11 mouse cellular contexts compared by ENCODE assay signal in the genomic region with DNA sequence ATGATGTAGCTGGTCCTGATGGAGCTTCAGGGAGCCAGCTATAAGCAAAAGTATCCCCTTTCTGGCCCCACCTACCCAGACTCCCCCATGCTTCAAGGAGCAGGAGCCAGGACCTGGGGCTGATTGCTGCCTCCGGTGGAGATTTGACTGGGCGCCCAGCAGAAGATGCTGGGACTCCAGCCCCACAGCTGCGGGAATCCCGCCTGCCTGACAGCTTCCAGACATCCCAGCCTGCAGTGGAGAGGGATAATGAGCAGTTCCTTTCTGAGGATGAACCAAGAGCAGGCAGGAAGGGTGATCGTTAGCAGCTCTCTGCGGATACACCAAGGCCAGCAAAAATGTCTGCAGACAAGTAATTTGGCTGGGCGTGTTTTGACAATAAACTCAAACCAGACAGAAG.
A peak's percentile ranks its signal among the peaks of the same experiment; 100 is the strongest.
DNase-seq lines count a peak whose midpoint lies in the region; ATAC-seq lines count a peak whose summit lies in the region.
"Had no signal": no experiment of that assay in that cellular context is flagged by ENCODE, and none has a peak within 500 bp of the region (broad histone marks: within the 10 kb centered on the region; RNA-seq: fewer than 3 reads in every experiment).

No protein-coding gene starts in this region.

- no peak overlapping the region for H3K4me3 ChIP-seq in heart, embryonic 12.5 days
- H3K4me3 ChIP-seq: hindbrain, embryonic 13.5 days had no signal

- 13% methylated on average over 7 of the region's 7 CpGs for WGBS in heart, embryonic 12.5 days

- 0 out of 2 replicates have a peak, but pooled peaks cover 2% of the 10 kb centered on the region for H3K4me1 ChIP-seq in heart, embryonic 12.5 days (replicated peaks)

- intact Hi-C loops in gastrocnemius, postnatal 14 days (cut with DNase I; ENCODE audit: low total_unique reads): no loop called here
- intact Hi-C loops in left cerebral cortex, postnatal 14 days (cut with DNase I): no loop called here

- H3K9me3 ChIP-seq in heart, embryonic 12.5 days (replicated peaks): no peaks in the 10 kb centered on the region
- H3K9me3 ChIP-seq: hindbrain, embryonic 13.5 days had no signal

- H3K4me2 ChIP-seq in heart, embryonic 12.5 days: no peak overlapping the region
- H3K4me2 ChIP-seq: hindbrain, embryonic 13.5 days had no signal

- peak; percentile 37 for DNase-seq in gastrocnemius, postnatal 10 days
- DNase-seq in gastrocnemius, adult 18-20 months (ENCODE audit: low spot score): no peak
- peak; percentile 18 for DNase-seq in right cerebral cortex, postnatal 4 days
- DNase-seq in right cerebral cortex, adult 18-20 months: no peak
- DNase-seq in gastrocnemius, postnatal 14 days: peak; percentile 49
- peak; percentile 57 for DNase-seq in yolk sac, embryonic 10.5 days (ENCODE audit: low spot score)
- DNase-seq in left cerebral cortex, postnatal 14 days (ENCODE audit: low spot score in 2 of 2): no peak
- DNase-seq: cerebellum, postnatal 36 days; kidney, postnatal 14 days had no signal

- no peaks in the 10 kb centered on the region for H3K36me3 ChIP-seq in heart, embryonic 12.5 days
- H3K36me3 ChIP-seq: hindbrain, embryonic 13.5 days had no signal

- no peak overlapping the region for H3K9ac ChIP-seq in heart, embryonic 12.5 days
- H3K9ac ChIP-seq: hindbrain, embryonic 13.5 days had no signal

- H3K27me3 ChIP-seq in heart, embryonic 12.5 days (replicated peaks): peaks cover 7% of the 10 kb centered on the region; the same call in 1 of the 2 replicates

- H3K27ac ChIP-seq in heart, embryonic 12.5 days (ENCODE audit: poor library complexity, severe bottlenecking): no peak overlapping the region
- H3K27ac ChIP-seq: hindbrain, embryonic 13.5 days had no signal

- ATAC-seq in heart, embryonic 12.5 days (ENCODE audit: insufficient number of reproducible peaks, low FRiP score): no peak

Comparison
In these comparisons a context has a peak if more than half of its experiments do, and no peak if none do; other contexts are left out.
1. DNase-seq: peak in gastrocnemius, postnatal 10 days (single experiment), right cerebral cortex, postnatal 4 days (single experiment), gastrocnemius, postnatal 14 days (single experiment) and yolk sac, embryonic 10.5 days (single experiment); none in gastrocnemius, adult 18-20 months (single experiment), right cerebral cortex, adult 18-20 months (single experiment) and left cerebral cortex, postnatal 14 days (0 of 2).